Mouse (Mus musculus) hindbrain, postnatal 0 days (tissue): Measurements from ENCODE around the gene Plac1. TPM values are rescaled to one million over a fixed set of nuclear protein-coding genes. Genes with fewer than 3 reads are reported as not detected.
A peak's percentile ranks its signal among the peaks of the same experiment; 100 is the strongest.
"Not testable (repeated sequence)": the region's sequence is repeated elsewhere in the genome, so short reads cannot be mapped to it uniquely, and the experiment has no call there.

Source experiments
- ATAC-seq: fragments of 200-750 bp; cut with Nextera tagmentation; 2 replicates; pipeline ENCODE4 v1.8.0; 2017; ENCODE audit warnings: mild to moderate bottlenecking, moderate TSS enrichment, moderate library complexity
- DNase-seq: peaks from one replicate; pipeline ENCODE4 v3.0.0-alpha.2; 2015; ENCODE audit warnings: low spot score
- H3K27ac ChIP-seq: fragments of 300-500 bp; sonication (generic); 2 replicates; pipeline ENCODE4 v1.5.1; 2014; ENCODE audit warnings: mild to moderate bottlenecking
- H3K27me3 ChIP-seq: fragments of 300-500 bp; sonication (generic); 2 replicates; pipeline ENCODE4 v1.6.1; 2014; ENCODE audit warnings: low read length, mixed read lengths; ENCODE audit not compliant: insufficient read depth
- H3K36me3 ChIP-seq: fragments of 300-500 bp; sonication (generic); 2 replicates; pipeline ENCODE4 v1.6.1; 2014; ENCODE audit warnings: low read length, mixed read lengths; ENCODE audit not compliant: insufficient read depth
- H3K4me1 ChIP-seq: fragments of 300-500 bp; sonication (generic); 2 replicates; pipeline ENCODE4 v1.6.1; 2014; ENCODE audit warnings: antibody characterized with exemption, low read length, mixed read lengths; ENCODE audit not compliant: insufficient read depth
- H3K4me2 ChIP-seq: fragments of 300-500 bp; sonication (generic); 2 replicates; pipeline ENCODE4 v1.6.1; 2014; ENCODE audit warnings: low read depth, mild to moderate bottlenecking, low read length, moderate library complexity, mixed read lengths
- H3K4me3 ChIP-seq: fragments of 300-500 bp; sonication (generic); 2 replicates; pipeline ENCODE4 v1.5.1; 2014; ENCODE audit warnings: low read length
- H3K9ac ChIP-seq: fragments of 300-500 bp; sonication (generic); replicated peaks from 2 replicates; pipeline ENCODE4 v1.6.1; 2014; ENCODE audit warnings: mild to moderate bottlenecking, low read length, moderate library complexity, mixed read lengths
- H3K9me3 ChIP-seq: fragments of 300-500 bp; sonication (generic); 2 replicates; pipeline ENCODE4 v1.6.1; 2016; ENCODE audit warnings: low read length, mixed read lengths
- CTCF ChIP-seq: IDR thresholded peaks from 2 replicates; pipeline ENCODE4 v1.5.1; 2016; ENCODE audit warnings: antibody characterized with exemption, control low read depth, low read depth
- WGBS: fragments of 180-500 bp; shearing (Covaris S2); extraction: QIAGEN DNeasy Blood & Tissue Kit; methylation state at CpG from one replicate; pipeline ENCODE4 v1.1.7; 2014; 5-methylcytosine and 5-hydroxymethylcytosine counted together
- microRNA counts: library from miRNA; unstranded; fragments of <30 nt; microRNA quantifications from one replicate; lab custom pipeline; 2015
- microRNA-seq, 2 experiments: library from miRNA; unstranded; fragments of <30 nt; microRNA quantifications; one replicate each; pipeline ENCODE4; 2016
- polyA plus RNA-seq: library from polyadenylated mRNA; unstranded; fragments of >200 nt; fragmentation: Nextera tagmentation; extraction: Ambion mirVana; gene quantifications from 2 replicates; pipeline ENCODE4 v1.2.1, GENCODE M21; 2015
- total RNA-seq: library from RNA; depleted of rRNA; stranded (reverse); fragments of >200 nt; gene quantifications from 2 replicates; pipeline ENCODE4 v1.2.3, GENCODE M21; 2014; rRNA removed

The Plac1 gene
- total and polyA plus RNA-seq, 2 experiments from 2014 or later: not detected

GRCm38 (mm10) chrX:53024268-53024667 is 215.6 kb downstream of the Plac1 start:
- H3K9me3 ChIP-seq, H3K27me3 ChIP-seq, ATAC-seq, H3K27ac ChIP-seq, H3K4me1 ChIP-seq, H3K9ac ChIP-seq, H3K4me2 ChIP-seq, H3K4me3 ChIP-seq, H3K36me3 ChIP-seq: not testable (repeated sequence)
- peak; percentile 35 for TF ChIP-seq CTCF
- DNase-seq: peak; percentile 30
- WGBS: 26% methylated on average over 3 of the region's 3 CpGs

GRCm38 (mm10) chrX:53023021-53023420 is 216.9 kb downstream of the Plac1 start:
- no peak for DNase-seq
- H3K9ac ChIP-seq: no peak overlapping the region

More at GRCm38 (mm10) chrX:53023021-53023420, 216.9 kb downstream of the Plac1 start:
- no peaks in the 10 kb centered on the region for H3K9me3 ChIP-seq
- no peak overlapping the region for H3K27ac ChIP-seq
- H3K36me3 ChIP-seq: no peaks in the 10 kb centered on the region
- H3K27me3 ChIP-seq: no peaks in the 10 kb centered on the region
- H3K4me3 ChIP-seq: no peak overlapping the region
- TF ChIP-seq CTCF: no peak
- no peaks in the 10 kb centered on the region for H3K4me1 ChIP-seq
- no peak overlapping the region for H3K4me2 ChIP-seq
- 61% methylated on average over 2 of the region's 2 CpGs for WGBS
- ATAC-seq: no peak

MicroRNAs within 50 kb of the gene (microRNA counts, 519-probe panel; counts per million panel counts)
- 3,745 counts per million, percentile 65 among the panel's probes with 10 or more counts for microRNA mmu-miR-322 (lab: Ali Mortazavi, UCI)
- microRNA mmu-miR-351 (lab: Ali Mortazavi, UCI): not detected
- not detected for microRNA mmu-miR-450a-3p (lab: Ali Mortazavi, UCI)
- microRNA mmu-miR-450a-5p (lab: Ali Mortazavi, UCI): 3,086 counts per million, percentile 49 among the panel's probes with 10 or more counts
- not detected for microRNA mmu-miR-450b-3p (lab: Ali Mortazavi, UCI)
- not detected for microRNA mmu-miR-450b-5p (lab: Ali Mortazavi, UCI)
- microRNA mmu-miR-503 (lab: Ali Mortazavi, UCI): not detected
- not detected for microRNA mmu-miR-542-3p (lab: Ali Mortazavi, UCI)
- microRNA mmu-miR-542-5p (lab: Ali Mortazavi, UCI): not detected

Small RNA genes lying within 50 kb of the gene (microRNA-seq; reads per million reads assigned to microRNA genes)
- gene Mir322: 10,459 to 11,586 reads per million in 2 experiments
- 649 to 825 reads per million in 2 experiments for gene Mir351
- gene Mir450-1: 5.1 to 6.8 reads per million in 2 experiments
- 5.0 to 5.3 reads per million in 2 experiments for gene Mir450-2
- gene Mir450b: 68.7 to 68.9 reads per million in 2 experiments
- 144 to 200 reads per million in 2 experiments for gene Mir503
- 260 to 279 reads per million in 2 experiments for gene Mir542

Other genes with a start within 250 kb of the Plac1 start
- 1.8 and 3.1 TPM in 2 replicates for gene Fam122b, start 29.7 kb upstream of the Plac1 start, total RNA-seq
- 2.6 and 3.0 TPM in 2 replicates for gene Fam122b, start 29.7 kb upstream of the Plac1 start, polyA plus RNA-seq
- gene Fam122c, start 33.3 kb upstream of the Plac1 start, total RNA-seq: not detected in 2 replicates
- gene Fam122c, start 33.3 kb upstream of the Plac1 start, polyA plus RNA-seq: not detected in 2 replicates
- gene Mospd1, start 130.4 kb upstream of the Plac1 start, total RNA-seq: 9.8 and 20.8 TPM in 2 replicates
- 34.7 and 37.0 TPM in 2 replicates for gene Mospd1, start 130.4 kb upstream of the Plac1 start, polyA plus RNA-seq
- not detected in 2 replicates for gene Etd, start 194.8 kb upstream of the Plac1 start, total RNA-seq
- gene Etd, start 194.8 kb upstream of the Plac1 start, polyA plus RNA-seq: not detected in 2 replicates